Mouse (Mus musculus): ENCODE measurements around the gene Tmem121. TPM values are rescaled to one million over a fixed set of nuclear protein-coding genes. Genes with fewer than 3 reads are reported as not detected.
A peak's percentile ranks its signal among the peaks of the same experiment; 100 is the strongest.
"Not testable (repeated sequence)": the region's sequence is repeated elsewhere in the genome, so short reads cannot be mapped to it uniquely, and the experiment has no call there.

Tmem121 gene
- polyA plus RNA-seq, 1 experiment from 2014 or later = 2.1 TPM

- H3K4me1 ChIP-seq (replicated peaks) = peaks cover 24% of the 10 kb centered on the region
- H3K4me3 ChIP-seq = peak overlapping the region; percentile 41
- peaks cover 61% of the 10 kb centered on the region for H3K27me3 ChIP-seq (replicated peaks)
- 3% methylated on average over 54 of the region's 56 CpGs for WGBS
- ATAC-seq (ENCODE audit: insufficient number of reproducible peaks, low FRiP score) = no peak
- no peak overlapping the region for H3K27ac ChIP-seq (ENCODE audit: poor library complexity, severe bottlenecking)
- no peaks in the 10 kb centered on the region for H3K36me3 ChIP-seq
- H3K9me3 ChIP-seq (replicated peaks) = no peaks in the 10 kb centered on the region
- peak overlapping the region; percentile 98 for H3K4me2 ChIP-seq
- peak overlapping the region; percentile 50 for H3K9ac ChIP-seq
These were observed 2.0 kb downstream of the Tmem121 start for GRCm38 (mm10) chr12:113187584-113188295.

- Histone ChIP-seq H3K4me2 (peak overlapping the region; percentile 98), H3K36me3 (no peaks in the 10 kb centered on the region), H3K4me1 (replicated peaks) (peaks cover 24% of the 10 kb centered on the region), H3K9me3 (replicated peaks) (no peaks in the 10 kb centered on the region), H3K9ac (no peak overlapping the region), H3K27ac (ENCODE audit: poor library complexity, severe bottlenecking) (no peak overlapping the region), H3K27me3 (replicated peaks) (peaks cover 59% of the 10 kb centered on the region), H3K4me3 (no peak overlapping the region)
- no peak for ATAC-seq (ENCODE audit: insufficient number of reproducible peaks, low FRiP score)
- 71% methylated on average over 51 of the region's 51 CpGs for WGBS
These were observed 2.8 kb downstream of the Tmem121 start for GRCm38 (mm10) chr12:113188349-113189055.

- H3K9ac ChIP-seq = no peak overlapping the region
- WGBS = 46% methylated on average over 2 of the region's 2 CpGs
- no peak for ATAC-seq (ENCODE audit: insufficient number of reproducible peaks, low FRiP score)
- peaks cover 14% of the 10 kb centered on the region for H3K27me3 ChIP-seq (replicated peaks)
- no peak overlapping the region for H3K27ac ChIP-seq (ENCODE audit: poor library complexity, severe bottlenecking)
- no peaks in the 10 kb centered on the region for H3K4me1 ChIP-seq (replicated peaks)
- no peak overlapping the region for H3K4me3 ChIP-seq
- H3K36me3 ChIP-seq = no peaks in the 10 kb centered on the region
- H3K4me2 ChIP-seq = no peak overlapping the region
- H3K9me3 ChIP-seq (replicated peaks) = peaks cover 5% of the 10 kb centered on the region
These were observed 7.7 kb downstream of the Tmem121 start for GRCm38 (mm10) chr12:113193423-113193822.

GRCm38 (mm10) chr12:113199132-113199531 lies 13.4 kb downstream of the Tmem121 start:
- not testable (repeated sequence) for H3K4me3 ChIP-seq; ATAC-seq (ENCODE audit: insufficient number of reproducible peaks, low FRiP score); H3K4me1 ChIP-seq (replicated peaks); H3K27ac ChIP-seq (ENCODE audit: poor library complexity, severe bottlenecking); H3K36me3 ChIP-seq; H3K9ac ChIP-seq; H3K27me3 ChIP-seq (replicated peaks); H3K4me2 ChIP-seq
- WGBS = 92% methylated on average over 3 of the region's 6 CpGs
- H3K9me3 ChIP-seq (replicated peaks) = peaks cover 13% of the 10 kb centered on the region

GRCm38 (mm10) chr12:113201301-113201700 lies 15.6 kb downstream of the Tmem121 start:
- no peak overlapping the region for H3K4me3 ChIP-seq
- no peak for ATAC-seq (ENCODE audit: insufficient number of reproducible peaks, low FRiP score)
- no peak overlapping the region for H3K4me2 ChIP-seq
- H3K4me1 ChIP-seq (replicated peaks) = no peaks in the 10 kb centered on the region
- no peak overlapping the region for H3K27ac ChIP-seq (ENCODE audit: poor library complexity, severe bottlenecking)
- H3K36me3 ChIP-seq = no peaks in the 10 kb centered on the region
- WGBS = 90% methylated on average over 4 of the region's 4 CpGs
- no peaks in the 10 kb centered on the region for H3K27me3 ChIP-seq (replicated peaks)
- no peak overlapping the region for H3K9ac ChIP-seq
- peaks cover 8% of the 10 kb centered on the region; the same call in 1 of the 2 replicates for H3K9me3 ChIP-seq (replicated peaks)

DNA sequence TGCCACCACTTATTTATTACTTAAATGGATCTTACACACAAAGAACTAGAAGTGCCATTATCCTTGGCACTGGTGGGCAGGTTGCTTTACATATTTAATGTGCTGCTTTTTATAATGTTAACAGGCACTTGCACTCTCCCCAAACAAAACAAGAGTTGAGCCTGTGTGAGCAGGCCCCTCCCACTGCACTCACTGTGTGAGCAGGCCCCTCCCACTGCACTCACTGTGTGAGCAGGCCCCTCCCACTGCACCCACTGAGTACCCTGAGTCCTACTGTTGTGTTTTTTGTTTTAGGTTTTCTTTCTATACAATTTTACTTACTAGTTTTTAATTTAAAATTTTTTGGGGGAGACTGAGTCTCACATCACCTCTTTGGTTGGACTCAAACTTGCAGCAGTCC lies 16.3 kb downstream of the Tmem121 start:
- Histone ChIP-seq H3K36me3 (no peaks in the 10 kb centered on the region), H3K9ac (no peak overlapping the region)
- no peak for ATAC-seq (ENCODE audit: insufficient number of reproducible peaks, low FRiP score)

GRCm38 (mm10) chr12:113203522-113203921 lies 17.8 kb downstream of the Tmem121 start:
- no peak overlapping the region for H3K4me2 ChIP-seq
- H3K27me3 ChIP-seq (replicated peaks) = no peaks in the 10 kb centered on the region
- no peaks in the 10 kb centered on the region for H3K4me1 ChIP-seq (replicated peaks)
- H3K9ac ChIP-seq = no peak overlapping the region
- no peak overlapping the region for H3K27ac ChIP-seq (ENCODE audit: poor library complexity, severe bottlenecking)
- no peak overlapping the region for H3K4me3 ChIP-seq
- peaks cover 8% of the 10 kb centered on the region; the same call in 1 of the 2 replicates for H3K9me3 ChIP-seq (replicated peaks)
- WGBS = 76% methylated on average over 7 of the region's 7 CpGs
- no peak for ATAC-seq (ENCODE audit: insufficient number of reproducible peaks, low FRiP score)
- H3K36me3 ChIP-seq = no peaks in the 10 kb centered on the region

More for the DNA sequence above, 16.3 kb downstream of the Tmem121 start:
- Histone ChIP-seq H3K9me3 (replicated peaks) (peaks cover 8% of the 10 kb centered on the region; the same call in 1 of the 2 replicates), H3K27me3 (replicated peaks) (no peaks in the 10 kb centered on the region), H3K27ac (ENCODE audit: poor library complexity, severe bottlenecking) (no peak overlapping the region), H3K4me3 (no peak overlapping the region), H3K4me2 (no peak overlapping the region), H3K4me1 (replicated peaks) (no peaks in the 10 kb centered on the region)

GRCm38 (mm10) chr12:113205251-113205942 lies 19.7 kb downstream of the Tmem121 start:
- no peak overlapping the region for H3K9ac ChIP-seq
- H3K36me3 ChIP-seq = no peaks in the 10 kb centered on the region
- no peak for ATAC-seq (ENCODE audit: insufficient number of reproducible peaks, low FRiP score)
- H3K4me1 ChIP-seq (replicated peaks) = no peaks in the 10 kb centered on the region
- no peak overlapping the region for H3K27ac ChIP-seq (ENCODE audit: poor library complexity, severe bottlenecking)
- no peak overlapping the region for H3K4me2 ChIP-seq
- H3K9me3 ChIP-seq (replicated peaks) = peaks cover 8% of the 10 kb centered on the region; the same call in 1 of the 2 replicates
- 79% methylated on average over 7 of the region's 7 CpGs for WGBS
- no peaks in the 10 kb centered on the region for H3K27me3 ChIP-seq (replicated peaks)
- H3K4me3 ChIP-seq = no peak overlapping the region

DNA sequence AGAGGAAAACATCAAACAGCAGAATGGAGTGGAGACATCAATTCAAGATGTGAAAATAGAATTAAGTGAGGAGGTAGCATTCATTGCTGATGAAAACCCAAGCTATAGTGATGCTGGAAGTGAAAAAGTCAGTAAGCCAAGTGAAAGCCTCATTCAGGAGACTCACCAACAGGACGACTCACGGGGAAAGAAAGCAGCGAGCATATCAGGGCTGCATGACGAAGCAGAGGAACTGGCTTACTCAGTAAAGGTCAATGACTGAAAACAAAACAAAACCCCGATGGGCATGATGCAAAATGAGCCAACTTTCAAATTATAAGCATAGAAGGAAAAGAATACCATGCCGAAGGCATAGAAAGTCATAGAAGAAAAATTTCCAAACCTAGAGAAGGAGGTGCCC lies 22.0 kb downstream of the Tmem121 start:
- WGBS = 69% methylated on average over 6 of the region's 6 CpGs
- no peaks in the 10 kb centered on the region for H3K9me3 ChIP-seq (replicated peaks)
- H3K4me3 ChIP-seq = no peak overlapping the region
- no peak overlapping the region for H3K27ac ChIP-seq (ENCODE audit: poor library complexity, severe bottlenecking)
- no peaks in the 10 kb centered on the region for H3K36me3 ChIP-seq
- no peak for ATAC-seq (ENCODE audit: insufficient number of reproducible peaks, low FRiP score)
- H3K4me2 ChIP-seq = no peak overlapping the region
- no peak overlapping the region for H3K9ac ChIP-seq
- H3K4me1 ChIP-seq (replicated peaks) = no peaks in the 10 kb centered on the region
- H3K27me3 ChIP-seq (replicated peaks) = no peaks in the 10 kb centered on the region

DNA sequence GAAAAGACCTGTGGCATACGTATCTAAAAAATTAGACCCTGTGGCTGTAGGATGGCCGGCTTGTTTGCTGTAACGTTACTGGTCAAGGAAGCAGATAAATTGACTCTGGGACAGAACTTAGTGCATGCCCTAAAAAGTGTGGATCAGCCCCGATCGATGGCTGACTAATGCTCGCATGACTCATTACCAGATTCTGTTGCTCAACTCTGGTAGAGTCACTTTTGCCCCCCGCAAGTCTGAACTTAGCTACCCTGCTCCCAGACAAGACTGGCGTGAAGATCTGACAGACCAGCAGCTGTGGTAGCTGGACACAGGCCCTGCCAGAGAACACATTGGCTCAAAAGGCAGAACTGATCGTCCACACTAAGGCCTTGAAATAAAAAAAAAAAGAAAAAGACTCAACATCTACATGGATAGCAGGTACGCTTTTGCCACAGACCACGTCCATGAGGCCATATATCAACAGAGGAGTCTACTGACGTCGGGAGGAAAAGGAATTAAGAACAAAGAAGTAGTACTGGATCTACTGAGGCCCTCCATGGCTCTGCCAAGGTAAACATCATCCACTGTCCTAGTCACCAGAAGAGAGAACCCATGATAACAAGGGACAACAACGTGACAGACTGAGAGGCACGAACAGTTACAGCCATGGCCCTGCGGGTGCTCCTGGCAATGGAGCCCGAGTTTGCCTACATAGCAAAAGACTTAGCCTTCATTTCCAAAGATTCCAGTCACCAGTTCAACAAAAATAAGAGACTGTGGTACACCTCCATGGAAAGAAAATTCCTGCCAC lies 25.1 kb downstream of the Tmem121 start:
- WGBS = 75% methylated on average over 17 of the region's 17 CpGs
- no peaks in the 10 kb centered on the region for H3K36me3 ChIP-seq
- no peaks in the 10 kb centered on the region for H3K4me1 ChIP-seq (replicated peaks)
- H3K27ac ChIP-seq (ENCODE audit: poor library complexity, severe bottlenecking) = no peak overlapping the region
- H3K4me2 ChIP-seq = no peak overlapping the region
- H3K9ac ChIP-seq = no peak overlapping the region
- ATAC-seq (ENCODE audit: insufficient number of reproducible peaks, low FRiP score) = no peak
- H3K9me3 ChIP-seq (replicated peaks) = no peaks in the 10 kb centered on the region
- no peak overlapping the region for H3K4me3 ChIP-seq
- peaks cover 9% of the 10 kb centered on the region for H3K27me3 ChIP-seq (replicated peaks)

Measured in heart, embryonic 12.5 days (tissue).